Mouse (Mus musculus): ENCODE measurements around the gene Olfr1051. TPM values are rescaled to one million over a fixed set of nuclear protein-coding genes. Genes with fewer than 3 reads are reported as not detected.
"Not testable (repeated sequence)": the region's sequence is repeated elsewhere in the genome, so short reads cannot be mapped to it uniquely, and the experiment has no call there.

Gene Olfr1051
- not detected in 2 replicates for polyA plus RNA-seq (2015; fragmentation: Nextera tagmentation; extraction: Ambion mirVana)

DNA sequence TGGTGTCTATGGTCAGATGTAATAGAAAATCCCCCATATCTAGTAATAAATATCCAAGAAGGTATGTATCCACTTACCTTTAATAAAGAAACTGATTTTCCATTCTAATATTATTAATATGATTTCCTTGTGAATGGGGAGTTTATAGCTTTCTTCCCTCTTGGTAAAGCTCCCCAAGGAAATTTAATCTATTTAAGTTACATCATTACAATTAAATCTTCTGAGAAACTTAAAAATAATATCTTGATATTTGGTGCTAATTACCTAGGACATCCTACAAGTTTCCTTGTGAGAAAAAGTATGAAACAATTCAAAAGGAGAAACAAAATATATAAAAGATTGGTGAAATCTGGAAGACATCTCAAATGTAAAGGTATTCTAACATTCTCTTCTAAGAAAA is at the start of gene Olfr1051:
Olfr1051 (minus strand) TSS at position 101 of the 400 bp plus-strand sequence.
- H3K27me3 ChIP-seq (ENCODE audit: insufficient read depth, low read length); H3K36me3 ChIP-seq (ENCODE audit: insufficient read depth, low read length); DNase-seq (ENCODE audit: low spot score); ATAC-seq (replicated peaks; ENCODE audit: low FRiP score, low read depth); H3K4me1 ChIP-seq (replicated peaks; ENCODE audit: insufficient read depth, low read length); H3K27ac ChIP-seq; H3K9me3 ChIP-seq (replicated peaks; ENCODE audit: low read length); H3K4me3 ChIP-seq (replicated peaks; ENCODE audit: low read depth, low read length); H3K9ac ChIP-seq (ENCODE audit: low read depth, low read length); H3K4me2 ChIP-seq (ENCODE audit: low read length): not testable (repeated sequence)

DNA sequence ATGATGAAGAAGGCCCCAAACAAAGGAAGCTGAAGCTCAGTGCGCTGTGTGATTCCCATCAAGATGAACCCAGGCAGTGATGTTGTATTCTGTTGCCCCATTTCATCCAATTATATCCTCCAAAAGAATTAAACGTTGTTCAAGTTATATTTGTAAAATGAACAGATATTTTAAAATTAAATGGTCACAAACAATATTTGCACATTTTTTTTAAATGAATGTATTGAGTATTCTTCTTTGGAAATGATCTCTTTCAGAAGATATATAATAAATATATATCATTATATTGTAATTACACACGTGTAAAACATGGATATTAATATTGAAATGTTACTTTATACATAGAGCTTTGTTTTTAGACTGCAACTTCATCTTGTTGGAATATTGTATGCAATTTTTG is 36.3 kb upstream of the Olfr1051 start, which contains the start of gene Olfr1053:
Olfr1053 (minus strand) TSS at position 101 of the 400 bp plus-strand sequence.
- no peak for ATAC-seq (replicated peaks; ENCODE audit: low FRiP score, low read depth)
- H3K27me3 ChIP-seq (ENCODE audit: insufficient read depth, low read length) = no peaks in the 10 kb centered on the region
- DNase-seq (ENCODE audit: low spot score) = no peak
- no peaks in the 10 kb centered on the region for H3K4me1 ChIP-seq (replicated peaks; ENCODE audit: insufficient read depth, low read length)
- TF ChIP-seq CTCF (IDR thresholded peaks at IDR 0.05; ENCODE audit: low read depth) = no peak
- H3K27ac ChIP-seq = no peak within 1 kb of the TSS
- H3K9ac ChIP-seq (ENCODE audit: low read depth, low read length) = no peak within 1 kb of the TSS
- no peak within 1 kb of the TSS for H3K4me3 ChIP-seq (replicated peaks; ENCODE audit: low read depth, low read length)
- H3K9me3 ChIP-seq (replicated peaks; ENCODE audit: low read length) = no peaks in the 10 kb centered on the region
- 68% methylated on average over 3 of the region's 3 CpGs for WGBS
- H3K4me2 ChIP-seq (ENCODE audit: low read length) = no peak within 1 kb of the TSS
- H3K36me3 ChIP-seq (ENCODE audit: insufficient read depth, low read length) = no peaks in the 10 kb centered on the region

DNA sequence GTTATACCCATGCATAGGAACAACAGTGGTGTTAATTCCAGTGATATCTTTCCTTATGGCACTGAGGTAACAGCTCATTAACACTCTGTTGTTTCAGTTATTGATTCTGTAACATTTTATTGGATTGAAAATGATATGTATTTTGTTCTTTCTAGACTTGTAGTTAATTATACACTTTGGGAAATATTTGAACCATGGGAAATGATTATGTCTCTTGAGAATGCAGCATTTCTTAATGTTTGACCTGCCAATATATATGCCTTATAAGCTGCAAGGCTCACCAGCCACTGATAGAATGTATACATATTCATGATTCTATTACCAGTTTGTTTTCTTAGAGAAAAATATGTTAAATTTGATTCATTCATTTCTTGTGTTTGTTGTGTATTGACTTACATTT is 13.3 kb upstream of the Olfr1051 start, which contains the start of gene Olfr1052:
Olfr1052 (plus strand) TSS at position 301 of the 400 bp plus-strand sequence.
- no peak for ATAC-seq (replicated peaks; ENCODE audit: low FRiP score, low read depth)
- no peak for TF ChIP-seq CTCF (IDR thresholded peaks at IDR 0.05; ENCODE audit: low read depth)

DNA sequence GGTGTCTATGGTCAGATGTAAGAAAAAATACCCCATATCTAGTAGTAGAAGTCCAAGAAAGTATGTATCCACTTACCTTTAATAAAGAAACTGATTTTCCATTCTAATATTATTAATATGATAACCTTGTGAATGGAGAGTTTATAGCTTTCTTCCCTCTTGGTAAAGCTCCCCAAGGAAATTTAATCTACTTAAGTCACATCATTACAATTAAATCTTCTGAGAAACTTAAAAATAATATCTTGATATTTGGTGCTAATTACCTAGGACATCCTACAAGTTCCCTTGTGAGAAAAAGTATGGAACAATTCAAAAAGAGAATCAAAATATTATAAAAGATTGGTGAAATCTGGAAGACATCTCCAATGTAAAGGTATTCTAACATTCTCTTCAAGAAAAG is 20.7 kb downstream of the Olfr1051 start, which contains the start of gene Olfr1049:
Olfr1049 (minus strand) TSS at position 101 of the 400 bp plus-strand sequence.
- ATAC-seq (replicated peaks; ENCODE audit: low FRiP score, low read depth); H3K4me2 ChIP-seq (ENCODE audit: low read length); H3K4me1 ChIP-seq (replicated peaks; ENCODE audit: insufficient read depth, low read length); H3K27me3 ChIP-seq (ENCODE audit: insufficient read depth, low read length); DNase-seq (ENCODE audit: low spot score); H3K9ac ChIP-seq (ENCODE audit: low read depth, low read length); H3K4me3 ChIP-seq (replicated peaks; ENCODE audit: low read depth, low read length); H3K9me3 ChIP-seq (replicated peaks; ENCODE audit: low read length); H3K36me3 ChIP-seq (ENCODE audit: insufficient read depth, low read length); H3K27ac ChIP-seq: not testable (repeated sequence)

More for the DNA sequence above, 13.3 kb upstream of the Olfr1051 start, which contains the start of gene Olfr1052:
- H3K9ac ChIP-seq (ENCODE audit: low read depth, low read length) = no peak within 1 kb of the TSS
- H3K4me2 ChIP-seq (ENCODE audit: low read length) = no peak within 1 kb of the TSS
- H3K9me3 ChIP-seq (replicated peaks; ENCODE audit: low read length) = no peaks in the 10 kb centered on the region
- H3K4me1 ChIP-seq (replicated peaks; ENCODE audit: insufficient read depth, low read length) = no peaks in the 10 kb centered on the region
- no peaks in the 10 kb centered on the region for H3K36me3 ChIP-seq (ENCODE audit: insufficient read depth, low read length)
- no peak for DNase-seq (ENCODE audit: low spot score)
- no peak within 1 kb of the TSS for H3K27ac ChIP-seq
- H3K4me3 ChIP-seq (replicated peaks; ENCODE audit: low read depth, low read length) = no peak within 1 kb of the TSS
- H3K27me3 ChIP-seq (ENCODE audit: insufficient read depth, low read length) = no peaks in the 10 kb centered on the region

DNA sequence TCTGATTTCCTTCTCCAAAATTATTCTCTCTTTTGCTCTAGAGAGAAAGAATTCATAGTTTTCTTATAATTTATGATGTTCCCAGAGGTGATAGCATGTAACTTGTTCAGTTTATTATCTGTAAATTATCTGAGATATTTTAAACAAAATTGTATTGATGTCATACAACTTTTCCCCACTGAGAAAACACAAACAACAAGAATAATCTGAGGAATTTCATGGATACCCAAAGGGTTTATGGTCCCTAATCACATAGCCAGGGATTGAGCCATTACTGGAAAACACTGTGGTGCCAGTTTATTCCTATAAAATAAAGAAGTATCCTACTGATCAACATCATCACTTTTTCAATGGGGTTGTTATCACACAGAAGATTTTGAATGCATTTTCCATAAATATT is 38.7 kb downstream of the Olfr1051 start, which contains the start of gene Olfr1048:
Olfr1048 (minus strand) TSS at position 101 of the 400 bp plus-strand sequence.
- Histone ChIP-seq H3K27ac (no peak within 1 kb of the TSS), H3K4me3 (replicated peaks; ENCODE audit: low read depth, low read length) (no peak within 1 kb of the TSS), H3K4me2 (ENCODE audit: low read length) (no peak within 1 kb of the TSS), H3K36me3 (ENCODE audit: insufficient read depth, low read length) (no peaks in the 10 kb centered on the region), H3K27me3 (ENCODE audit: insufficient read depth, low read length) (no peaks in the 10 kb centered on the region), H3K4me1 (replicated peaks; ENCODE audit: insufficient read depth, low read length) (no peaks in the 10 kb centered on the region), H3K9me3 (replicated peaks; ENCODE audit: low read length) (no peaks in the 10 kb centered on the region; the same call in 1 of the 2 replicates), H3K9ac (ENCODE audit: low read depth, low read length) (no peak within 1 kb of the TSS)
- TF ChIP-seq CTCF (IDR thresholded peaks at IDR 0.05; ENCODE audit: low read depth) = no peak
- no peak for ATAC-seq (replicated peaks; ENCODE audit: low FRiP score, low read depth)
- no peak for DNase-seq (ENCODE audit: low spot score)

DNA sequence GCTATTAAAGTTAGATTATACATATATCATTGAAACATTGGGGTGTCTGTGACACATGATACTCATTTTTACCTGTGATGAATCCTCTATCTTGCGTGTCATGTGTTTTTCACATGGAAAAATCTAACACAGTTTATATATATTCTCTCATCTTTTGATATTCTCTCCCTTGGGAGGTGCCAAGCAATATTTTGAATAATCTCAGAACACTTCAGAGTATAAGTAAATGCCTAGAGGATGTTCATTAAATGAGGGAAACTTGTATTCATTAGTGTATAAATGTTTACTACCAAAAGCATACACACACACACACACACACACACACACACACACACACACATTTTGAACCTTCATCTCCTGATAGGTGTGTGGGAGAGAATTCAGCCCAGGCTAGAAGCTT is 47.6 kb downstream of the Olfr1051 start, which contains the start of gene Olfr1047:
Olfr1047 (minus strand) TSS at position 101 of the 400 bp plus-strand sequence.
- H3K4me3 ChIP-seq (replicated peaks; ENCODE audit: low read depth, low read length) = no peak within 1 kb of the TSS
- TF ChIP-seq CTCF (IDR thresholded peaks at IDR 0.05; ENCODE audit: low read depth) = no peak
- no peaks in the 10 kb centered on the region for H3K36me3 ChIP-seq (ENCODE audit: insufficient read depth, low read length)
- no peaks in the 10 kb centered on the region for H3K4me1 ChIP-seq (replicated peaks; ENCODE audit: insufficient read depth, low read length)
- H3K27ac ChIP-seq = no peak within 1 kb of the TSS
- 88% methylated on average over 1 of the region's 1 CpGs for WGBS
- no peak within 1 kb of the TSS for H3K9ac ChIP-seq (ENCODE audit: low read depth, low read length)
- H3K4me2 ChIP-seq (ENCODE audit: low read length) = no peak within 1 kb of the TSS
- no peak for ATAC-seq (replicated peaks; ENCODE audit: low FRiP score, low read depth)
- H3K27me3 ChIP-seq (ENCODE audit: insufficient read depth, low read length) = no peaks in the 10 kb centered on the region
- H3K9me3 ChIP-seq (replicated peaks; ENCODE audit: low read length) = no peaks in the 10 kb centered on the region
- no peak for DNase-seq (ENCODE audit: low spot score)

Other genes with a start within 250 kb of the Olfr1051 start
- gene Olfr1034, start 233.2 kb downstream of the Olfr1051 start, polyA plus RNA-seq (2015; fragmentation: Nextera tagmentation; extraction: Ambion mirVana) = 0.04 and 0.09 TPM in 2 replicates
- not detected in 2 replicates for gene Olfr1036, start 205.1 kb downstream of the Olfr1051 start, polyA plus RNA-seq (2015; fragmentation: Nextera tagmentation; extraction: Ambion mirVana)
- gene Olfr1037, start 191.7 kb downstream of the Olfr1051 start, polyA plus RNA-seq (2015; fragmentation: Nextera tagmentation; extraction: Ambion mirVana) = not detected in 2 replicates
- gene Olfr1039, start 143.2 kb downstream of the Olfr1051 start, polyA plus RNA-seq (2015; fragmentation: Nextera tagmentation; extraction: Ambion mirVana) = not detected in 2 replicates
- gene Olfr1040, start 132.4 kb downstream of the Olfr1051 start, polyA plus RNA-seq (2015; fragmentation: Nextera tagmentation; extraction: Ambion mirVana) = not detected in 2 replicates
- gene Olfr1042, start 117.2 kb downstream of the Olfr1051 start, polyA plus RNA-seq (2015; fragmentation: Nextera tagmentation; extraction: Ambion mirVana) = not detected in 2 replicates
- gene Olfr1043, start 111.6 kb downstream of the Olfr1051 start, polyA plus RNA-seq (2015; fragmentation: Nextera tagmentation; extraction: Ambion mirVana) = not detected in 2 replicates
- gene Olfr1044, start 101.3 kb downstream of the Olfr1051 start, polyA plus RNA-seq (2015; fragmentation: Nextera tagmentation; extraction: Ambion mirVana) = not detected in 2 replicates
- not detected in 2 replicates for gene Olfr52, start 93.4 kb downstream of the Olfr1051 start, polyA plus RNA-seq (2015; fragmentation: Nextera tagmentation; extraction: Ambion mirVana)
- gene Olfr1045, start 76.1 kb downstream of the Olfr1051 start, polyA plus RNA-seq (2015; fragmentation: Nextera tagmentation; extraction: Ambion mirVana) = not detected in 2 replicates
- not detected in 2 replicates for gene Olfr1046, start 59.8 kb downstream of the Olfr1051 start, polyA plus RNA-seq (2015; fragmentation: Nextera tagmentation; extraction: Ambion mirVana)
- not detected in 2 replicates for gene Olfr1047, start 47.7 kb downstream of the Olfr1051 start, polyA plus RNA-seq (2015; fragmentation: Nextera tagmentation; extraction: Ambion mirVana)
- gene Olfr1048, start 38.8 kb downstream of the Olfr1051 start, polyA plus RNA-seq (2015; fragmentation: Nextera tagmentation; extraction: Ambion mirVana) = not detected in 2 replicates
- gene Olfr1049, start 20.8 kb downstream of the Olfr1051 start, polyA plus RNA-seq (2015; fragmentation: Nextera tagmentation; extraction: Ambion mirVana) = not detected in 2 replicates
- gene Olfr1052, start 13.4 kb upstream of the Olfr1051 start, polyA plus RNA-seq (2015; fragmentation: Nextera tagmentation; extraction: Ambion mirVana) = not detected in 2 replicates
- gene Olfr1053, start 36.2 kb upstream of the Olfr1051 start, polyA plus RNA-seq (2015; fragmentation: Nextera tagmentation; extraction: Ambion mirVana) = not detected in 2 replicates
- gene Olfr1054, start 56.3 kb upstream of the Olfr1051 start, polyA plus RNA-seq (2015; fragmentation: Nextera tagmentation; extraction: Ambion mirVana) = not detected in 2 replicates
- gene Olfr1055, start 71.2 kb upstream of the Olfr1051 start, polyA plus RNA-seq (2015; fragmentation: Nextera tagmentation; extraction: Ambion mirVana) = not detected in 2 replicates
- gene Olfr1056, start 83.4 kb upstream of the Olfr1051 start, polyA plus RNA-seq (2015; fragmentation: Nextera tagmentation; extraction: Ambion mirVana) = not detected in 2 replicates
- gene Olfr1057, start 99.3 kb upstream of the Olfr1051 start, polyA plus RNA-seq (2015; fragmentation: Nextera tagmentation; extraction: Ambion mirVana) = not detected in 2 replicates
- gene Olfr1058, start 109.5 kb upstream of the Olfr1051 start, polyA plus RNA-seq (2015; fragmentation: Nextera tagmentation; extraction: Ambion mirVana) = not detected in 2 replicates
- not detected in 2 replicates for gene Olfr1061, start 135.0 kb upstream of the Olfr1051 start, polyA plus RNA-seq (2015; fragmentation: Nextera tagmentation; extraction: Ambion mirVana)
- gene Olfr1062, start 147.7 kb upstream of the Olfr1051 start, polyA plus RNA-seq (2015; fragmentation: Nextera tagmentation; extraction: Ambion mirVana) = not detected in 2 replicates
- gene Olfr1065, start 171.5 kb upstream of the Olfr1051 start, polyA plus RNA-seq (2015; fragmentation: Nextera tagmentation; extraction: Ambion mirVana) = not detected in 2 replicates
- not detected in 2 replicates for gene Olfr1066, start 177.2 kb upstream of the Olfr1051 start, polyA plus RNA-seq (2015; fragmentation: Nextera tagmentation; extraction: Ambion mirVana)
- not detected in 2 replicates for gene Olfr228, start 208.3 kb upstream of the Olfr1051 start, polyA plus RNA-seq (2015; fragmentation: Nextera tagmentation; extraction: Ambion mirVana)
- gene Olfr1076, start 229.4 kb upstream of the Olfr1051 start, polyA plus RNA-seq (2015; fragmentation: Nextera tagmentation; extraction: Ambion mirVana) = not detected in 2 replicates